Mouse (Mus musculus) neural tube, embryonic 15.5 days (tissue): ENCODE results near the gene Ttll5. TPM values are rescaled to one million over a fixed set of nuclear protein-coding genes. Genes with fewer than 3 reads are reported as not detected.

ENCODE experiments used
- ATAC-seq: fragments of 200-750 bp; cut with Nextera tagmentation; 2 replicates; pipeline ENCODE4 v1.8.0; 2017; ENCODE audit warnings: mild to moderate bottlenecking, moderate TSS enrichment, moderate library complexity; ENCODE audit not compliant: low FRiP score
- H3K27ac ChIP-seq: fragments of 300-500 bp; sonication (generic); replicated peaks from 2 replicates; pipeline ENCODE4 v1.5.1; 2015; ENCODE audit warnings: mild to moderate bottlenecking, inconsistent platforms
- H3K27me3 ChIP-seq: fragments of 300-500 bp; sonication (generic); replicated peaks from 2 replicates; pipeline ENCODE4 v1.6.1; 2015; ENCODE audit warnings: inconsistent platforms
- H3K36me3 ChIP-seq: fragments of 300-500 bp; sonication (generic); 2 replicates; pipeline ENCODE4 v1.6.1; 2015; ENCODE audit warnings: inconsistent platforms
- H3K4me1 ChIP-seq: fragments of 300-500 bp; sonication (generic); 2 replicates; pipeline ENCODE4 v1.6.1; 2015; ENCODE audit warnings: inconsistent platforms
- H3K4me2 ChIP-seq: fragments of 300-500 bp; sonication (generic); 2 replicates; pipeline ENCODE4 v1.6.1; 2015; ENCODE audit warnings: inconsistent platforms, mild to moderate bottlenecking, moderate library complexity
- H3K4me3 ChIP-seq: fragments of 300-500 bp; sonication (generic); replicated peaks from 2 replicates; pipeline ENCODE4 v1.5.1; 2015; ENCODE audit warnings: mild to moderate bottlenecking, inconsistent platforms
- H3K9ac ChIP-seq: fragments of 300-500 bp; sonication (generic); replicated peaks from 2 replicates; pipeline ENCODE4 v1.6.1; 2015; ENCODE audit warnings: mild to moderate bottlenecking, inconsistent platforms
- H3K9me3 ChIP-seq: fragments of 300-500 bp; sonication (generic); replicated peaks from 2 replicates; pipeline ENCODE4 v1.6.1; 2016; ENCODE audit warnings: inconsistent platforms
- WGBS: fragments of 180-500 bp; shearing (Covaris S2); methylation state at CpG from one replicate; pipeline ENCODE4 v1.1.7; 2015; ENCODE audit warnings: mixed read lengths; 5-methylcytosine and 5-hydroxymethylcytosine counted together
- polyA plus RNA-seq: library from polyadenylated mRNA; unstranded; fragments of >200 nt; fragmentation: Nextera tagmentation; extraction: Ambion mirVana; gene quantifications from 2 replicates; pipeline ENCODE4 v1.2.1, GENCODE M21; 2015

Ttll5 gene
- polyA plus RNA-seq, 1 experiment from 2014 or later: 10.7 TPM

DNA sequence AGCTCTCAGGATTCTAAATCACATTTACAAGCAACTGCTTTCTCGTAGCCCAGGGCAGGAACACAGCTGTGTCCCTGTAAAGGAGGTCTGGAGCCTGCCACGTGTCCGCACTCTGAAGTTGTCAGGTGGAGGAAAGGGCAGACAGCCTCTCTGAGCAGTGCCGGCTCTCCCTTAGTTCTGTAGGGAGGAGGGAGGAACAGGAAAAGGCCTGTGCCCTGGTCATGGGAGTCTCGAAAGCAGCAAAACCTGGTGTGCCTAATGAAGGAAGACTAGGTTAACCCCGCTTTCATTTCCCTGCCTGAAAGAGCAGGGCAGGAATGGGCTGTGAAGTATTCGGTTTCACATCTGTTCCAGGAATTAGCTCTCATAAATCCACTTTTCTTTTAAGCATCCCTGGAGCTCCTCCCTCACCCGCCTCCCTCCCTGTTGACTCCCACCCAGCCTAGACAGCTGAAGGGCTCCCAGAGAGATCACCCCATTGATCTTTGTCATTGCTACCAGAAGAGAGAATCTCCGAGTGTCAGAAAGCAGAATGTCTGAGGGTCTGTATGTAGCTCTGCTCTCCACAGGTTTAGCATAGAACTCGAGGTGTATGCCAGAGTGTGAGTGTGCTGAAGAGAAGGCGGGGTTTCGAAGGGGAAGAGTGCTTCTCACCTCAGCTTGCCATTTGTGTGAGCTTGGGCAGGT lies 212.9 kb downstream of the Ttll5 start:
- no peak; the same call in 1 of the 2 replicates for ATAC-seq
- Histone ChIP-seq H3K4me1 (peaks cover 18% of the 10 kb centered on the region), H3K36me3 (no peaks in the 10 kb centered on the region), H3K4me2 (no peak overlapping the region), H3K4me3 (no peak overlapping the region), H3K9me3 (no peaks in the 10 kb centered on the region), H3K27me3 (no peaks in the 10 kb centered on the region), H3K9ac (no peak overlapping the region), H3K27ac (peak overlapping the region; percentile 49; the same call in 1 of the 2 replicates)
- 19% methylated on average over 12 of the region's 12 CpGs for WGBS

DNA sequence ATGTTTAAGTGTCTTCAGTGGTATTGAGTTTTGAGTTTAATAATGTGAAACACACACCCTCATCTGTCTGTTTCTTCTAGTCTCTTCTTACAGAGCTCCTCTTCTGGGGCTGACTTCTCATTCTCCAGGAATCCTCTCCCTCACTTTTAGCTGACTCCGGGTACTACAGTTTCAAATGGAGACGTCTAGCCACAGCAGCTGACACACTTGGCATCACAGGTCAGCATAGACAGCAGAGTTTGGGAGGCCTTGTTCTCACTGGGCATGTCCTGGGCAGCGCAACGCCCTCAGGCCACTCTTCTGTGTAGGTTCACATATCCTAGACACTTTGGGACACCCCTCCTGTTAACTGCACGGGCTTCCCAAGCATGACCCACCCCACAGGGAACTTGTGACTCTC lies 214.6 kb downstream of the Ttll5 start:
- Histone ChIP-seq H3K4me2 (no peak overlapping the region), H3K4me3 (no peak overlapping the region), H3K4me1 (peaks cover 18% of the 10 kb centered on the region), H3K36me3 (peaks cover 6% of the 10 kb centered on the region; the same call in 1 of the 2 replicates), H3K9ac (no peak overlapping the region), H3K27ac (no peak overlapping the region), H3K9me3 (peaks cover 6% of the 10 kb centered on the region), H3K27me3 (no peaks in the 10 kb centered on the region)
- WGBS: 77% methylated on average over 5 of the region's 5 CpGs
- ATAC-seq: no peak

DNA sequence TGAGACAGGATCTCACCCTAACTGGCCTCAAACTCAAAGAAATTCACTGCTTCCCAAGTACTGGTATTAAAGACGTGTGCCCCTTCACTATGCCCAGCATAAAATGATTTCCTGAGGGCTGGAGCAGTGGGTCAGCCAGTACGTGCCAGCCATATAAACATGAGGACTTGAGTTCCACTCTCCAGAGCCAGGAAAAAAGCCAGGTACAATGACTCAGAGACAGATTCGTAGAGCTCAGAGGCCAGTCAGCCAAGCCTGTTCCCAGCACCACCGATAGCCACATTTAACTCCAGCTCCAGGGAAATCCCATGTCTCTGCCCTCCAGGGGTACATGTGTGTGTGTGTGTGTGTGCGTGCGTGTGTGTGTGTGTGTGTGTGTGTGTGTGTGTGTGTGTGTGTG lies 215.3 kb downstream of the Ttll5 start:
- H3K4me3 ChIP-seq: no peak overlapping the region
- no peak overlapping the region for H3K9ac ChIP-seq
- H3K36me3 ChIP-seq: peaks cover 6% of the 10 kb centered on the region; the same call in 1 of the 2 replicates
- H3K4me2 ChIP-seq: no peak overlapping the region
- no peak for ATAC-seq
- peaks cover 18% of the 10 kb centered on the region for H3K4me1 ChIP-seq
- no peaks in the 10 kb centered on the region for H3K27me3 ChIP-seq
- peaks cover 6% of the 10 kb centered on the region for H3K9me3 ChIP-seq
- WGBS: 91% methylated on average over 6 of the region's 6 CpGs
- H3K27ac ChIP-seq: no peak overlapping the region

DNA sequence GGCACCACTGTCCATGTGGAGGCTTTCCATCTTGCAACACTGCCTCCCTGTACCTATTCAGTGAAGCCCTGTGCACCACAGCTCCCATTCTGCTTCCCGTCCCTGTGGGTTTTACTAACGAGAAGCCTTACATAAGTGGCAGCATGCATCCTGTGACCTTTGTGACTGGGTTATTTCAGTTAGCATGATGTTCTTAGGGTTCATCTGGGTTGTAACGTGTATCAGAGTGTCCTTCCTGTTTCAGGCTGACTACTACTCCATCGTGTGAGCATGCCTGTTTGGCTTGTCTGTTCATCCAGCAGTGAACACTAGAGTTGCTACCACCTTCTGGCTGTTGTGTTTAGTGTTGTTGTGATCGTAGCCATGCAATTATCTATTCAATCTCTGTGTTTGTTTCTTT lies 221.7 kb downstream of the Ttll5 start:
- Histone ChIP-seq H3K4me3 (no peak overlapping the region), H3K36me3 (peaks cover 6% of the 10 kb centered on the region; the same call in 1 of the 2 replicates), H3K27ac (no peak overlapping the region), H3K9me3 (peaks cover 6% of the 10 kb centered on the region), H3K9ac (no peak overlapping the region), H3K27me3 (no peaks in the 10 kb centered on the region), H3K4me2 (no peak overlapping the region), H3K4me1 (no peaks in the 10 kb centered on the region)
- no peak for ATAC-seq
- 87% methylated on average over 5 of the region's 5 CpGs for WGBS

DNA sequence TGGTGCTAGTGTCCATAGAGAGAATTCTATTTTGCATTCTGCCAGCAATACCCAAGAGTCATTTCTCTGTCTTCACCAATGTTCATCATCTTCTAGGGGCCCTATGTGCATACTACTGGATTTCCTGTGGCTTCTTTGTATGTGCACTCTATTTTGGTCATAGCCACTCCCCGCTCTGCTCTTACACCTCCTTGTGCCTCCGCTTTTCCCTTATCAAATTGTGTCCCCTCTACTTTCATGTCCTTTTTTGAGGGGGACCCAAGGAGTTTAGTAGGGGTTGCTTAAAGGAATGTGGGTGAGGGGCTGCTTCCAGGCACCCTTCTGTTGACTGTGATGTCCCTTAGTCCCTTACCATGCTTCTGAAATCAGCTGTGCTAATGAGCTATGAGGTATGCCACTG lies 222.3 kb downstream of the Ttll5 start:
- Histone ChIP-seq H3K9ac (no peak overlapping the region), H3K36me3 (peaks cover 6% of the 10 kb centered on the region; the same call in 1 of the 2 replicates), H3K4me2 (no peak overlapping the region), H3K27me3 (no peaks in the 10 kb centered on the region), H3K4me3 (no peak overlapping the region), H3K27ac (no peak overlapping the region), H3K9me3 (peaks cover 6% of the 10 kb centered on the region), H3K4me1 (no peaks in the 10 kb centered on the region)
- WGBS: 98% methylated on average over 2 of the region's 2 CpGs
- ATAC-seq: no peak

DNA sequence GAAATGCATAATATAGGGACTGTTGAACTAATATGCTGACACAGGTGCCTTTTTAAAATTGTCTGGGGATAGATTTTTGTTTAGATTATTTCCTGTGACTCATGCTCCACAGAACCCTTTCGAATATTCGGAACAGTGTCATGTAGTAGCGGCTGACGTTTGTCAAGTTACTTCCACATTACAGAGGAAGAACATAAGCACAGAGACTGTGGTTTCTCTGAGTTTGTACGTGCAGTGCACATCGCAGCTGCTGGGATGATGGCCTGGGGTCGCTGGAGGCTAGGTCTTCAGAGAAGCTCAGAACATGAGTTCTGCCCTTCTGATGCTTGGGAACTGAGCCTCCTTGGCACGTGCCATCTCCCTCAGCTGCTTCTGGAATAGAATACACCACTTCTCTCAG lies 222.9 kb downstream of the Ttll5 start:
- peaks cover 6% of the 10 kb centered on the region; the same call in 1 of the 2 replicates for H3K36me3 ChIP-seq
- H3K4me2 ChIP-seq: no peak overlapping the region
- no peak overlapping the region for H3K4me3 ChIP-seq
- WGBS: 81% methylated on average over 8 of the region's 8 CpGs
- no peaks in the 10 kb centered on the region for H3K4me1 ChIP-seq
- no peaks in the 10 kb centered on the region for H3K27me3 ChIP-seq
- no peak overlapping the region for H3K27ac ChIP-seq
- H3K9ac ChIP-seq: no peak overlapping the region
- no peak for ATAC-seq
- H3K9me3 ChIP-seq: peaks cover 6% of the 10 kb centered on the region

DNA sequence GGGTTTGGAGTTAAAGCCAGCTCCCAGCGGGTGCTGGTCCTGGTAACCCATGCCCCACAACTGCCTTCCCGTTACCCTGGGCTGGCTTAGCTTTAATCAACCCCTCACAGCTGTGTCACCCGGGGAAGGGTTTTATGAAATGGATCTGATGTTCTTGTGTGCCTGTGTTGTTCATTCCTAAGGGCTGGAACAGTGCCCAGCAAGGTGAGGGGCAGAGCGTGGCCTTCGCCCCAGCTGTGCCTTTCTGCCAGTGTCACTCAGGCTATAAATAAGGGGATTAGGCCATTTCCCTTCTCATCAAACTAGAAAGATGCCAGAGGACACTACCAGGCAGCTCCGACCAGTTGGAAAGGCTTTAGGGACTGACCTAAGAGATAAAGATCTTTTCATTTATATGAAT lies 225.4 kb downstream of the Ttll5 start:
- no peak for ATAC-seq
- WGBS: 58% methylated on average over 6 of the region's 6 CpGs
- no peaks in the 10 kb centered on the region for H3K4me1 ChIP-seq

DNA sequence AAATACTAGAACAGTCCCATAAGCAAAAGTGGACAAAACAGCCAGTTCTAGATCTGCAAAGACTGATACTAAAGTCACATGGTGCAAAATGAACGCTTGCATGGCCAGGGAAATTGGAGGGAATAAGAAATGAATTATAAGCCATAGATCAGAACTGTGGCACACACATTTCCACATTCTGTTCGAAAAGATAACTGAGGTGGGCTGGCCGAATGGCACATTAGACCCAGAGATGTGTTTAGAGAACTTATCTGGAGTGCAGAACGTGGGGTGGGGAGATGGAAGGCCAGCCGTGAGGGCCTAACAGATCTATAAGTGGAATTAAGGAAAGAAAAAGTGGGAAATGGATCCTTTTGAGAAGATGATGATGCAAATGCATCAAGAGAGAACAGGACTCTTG lies 227.0 kb downstream of the Ttll5 start:
- no peak overlapping the region for H3K4me2 ChIP-seq
- WGBS: 91% methylated on average over 5 of the region's 5 CpGs
- H3K4me1 ChIP-seq: no peaks in the 10 kb centered on the region
- no peaks in the 10 kb centered on the region for H3K27me3 ChIP-seq
- H3K27ac ChIP-seq: no peak overlapping the region
- H3K9ac ChIP-seq: no peak overlapping the region
- ATAC-seq: no peak
- H3K36me3 ChIP-seq: peaks cover 3% of the 10 kb centered on the region; the same call in 1 of the 2 replicates
- H3K9me3 ChIP-seq: no peaks in the 10 kb centered on the region
- no peak overlapping the region for H3K4me3 ChIP-seq

More for the DNA sequence above, 225.4 kb downstream of the Ttll5 start:
- Histone ChIP-seq H3K27ac (no peak overlapping the region), H3K27me3 (no peaks in the 10 kb centered on the region), H3K9ac (no peak overlapping the region), H3K4me2 (no peak overlapping the region), H3K9me3 (no peaks in the 10 kb centered on the region), H3K36me3 (no peaks in the 10 kb centered on the region), H3K4me3 (no peak overlapping the region)

DNA sequence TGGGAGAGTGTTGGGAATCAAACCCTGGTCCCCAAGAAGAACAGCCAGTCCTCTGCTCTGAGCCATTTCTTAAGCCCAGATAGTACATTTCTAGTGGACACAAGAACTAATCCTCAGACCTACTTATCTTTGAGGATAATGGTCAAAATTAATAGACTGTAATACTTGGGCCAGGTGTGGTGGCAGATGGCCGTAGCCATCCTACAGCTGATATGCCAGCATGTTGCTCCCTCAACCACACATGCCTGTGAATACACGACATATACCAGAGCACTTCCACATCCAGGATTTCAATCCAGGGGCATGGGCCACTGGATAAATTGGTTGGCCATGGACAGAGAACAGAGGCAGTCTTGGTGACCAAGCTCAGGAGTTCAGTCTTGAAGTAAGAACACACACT lies 230.8 kb downstream of the Ttll5 start:
- Histone ChIP-seq H3K4me3 (no peak overlapping the region), H3K36me3 (peaks cover 13% of the 10 kb centered on the region; the same call in 1 of the 2 replicates), H3K4me1 (no peaks in the 10 kb centered on the region), H3K4me2 (no peak overlapping the region), H3K9me3 (no peaks in the 10 kb centered on the region), H3K27me3 (no peaks in the 10 kb centered on the region), H3K27ac (no peak overlapping the region), H3K9ac (no peak overlapping the region)
- WGBS: 82% methylated on average over 2 of the region's 2 CpGs
- no peak for ATAC-seq

DNA sequence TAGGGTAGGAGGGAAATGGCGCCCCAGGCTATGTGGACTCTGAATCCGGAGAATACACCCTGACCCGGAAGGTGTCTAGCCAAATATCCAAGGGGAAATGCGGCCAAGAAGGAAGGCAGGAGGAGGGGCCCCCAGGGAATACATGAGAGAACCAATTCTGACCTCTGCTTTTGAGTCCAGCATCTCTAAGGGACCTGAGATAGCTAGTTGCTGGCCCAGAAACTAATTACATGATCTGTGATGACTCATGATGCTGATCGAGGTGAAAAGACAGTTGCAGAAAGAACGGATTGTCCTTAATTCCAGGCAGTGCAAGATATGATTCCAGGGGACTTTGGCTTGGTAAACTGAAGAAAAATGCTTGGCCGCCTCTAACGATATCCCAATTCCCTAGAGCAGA lies 232.5 kb downstream of the Ttll5 start:
- 92% methylated on average over 8 of the region's 8 CpGs for WGBS
- H3K4me3 ChIP-seq: no peak overlapping the region
- peaks cover 15% of the 10 kb centered on the region; the same call in 1 of the 2 replicates for H3K36me3 ChIP-seq
- no peak for ATAC-seq
- no peak overlapping the region for H3K27ac ChIP-seq
- no peaks in the 10 kb centered on the region for H3K27me3 ChIP-seq
- no peaks in the 10 kb centered on the region for H3K4me1 ChIP-seq
- H3K9me3 ChIP-seq: no peaks in the 10 kb centered on the region
- H3K4me2 ChIP-seq: no peak overlapping the region
- H3K9ac ChIP-seq: no peak overlapping the region

DNA sequence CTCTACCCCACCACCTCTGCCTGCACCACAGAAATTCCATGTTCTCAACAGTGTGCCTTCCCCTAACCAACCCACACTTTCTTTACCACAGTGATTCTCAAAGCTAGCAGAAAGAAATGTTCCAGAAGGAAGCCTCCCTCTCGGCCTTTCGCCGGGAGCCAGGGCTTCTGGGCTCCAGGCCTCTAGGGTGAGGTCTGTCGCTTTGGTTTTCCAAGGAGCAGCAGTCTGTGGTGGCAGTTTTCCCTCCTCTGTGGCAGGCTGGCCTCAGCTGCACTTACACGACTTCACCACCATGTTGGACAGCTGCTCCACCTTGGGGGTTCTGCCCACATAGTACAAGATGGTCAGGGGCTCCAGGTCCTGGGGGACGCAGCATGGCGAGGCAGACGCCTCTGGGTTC lies 233.1 kb downstream of the Ttll5 start:
- H3K9ac ChIP-seq: no peak overlapping the region
- ATAC-seq: no peak
- WGBS: 83% methylated on average over 8 of the region's 8 CpGs

DNA sequence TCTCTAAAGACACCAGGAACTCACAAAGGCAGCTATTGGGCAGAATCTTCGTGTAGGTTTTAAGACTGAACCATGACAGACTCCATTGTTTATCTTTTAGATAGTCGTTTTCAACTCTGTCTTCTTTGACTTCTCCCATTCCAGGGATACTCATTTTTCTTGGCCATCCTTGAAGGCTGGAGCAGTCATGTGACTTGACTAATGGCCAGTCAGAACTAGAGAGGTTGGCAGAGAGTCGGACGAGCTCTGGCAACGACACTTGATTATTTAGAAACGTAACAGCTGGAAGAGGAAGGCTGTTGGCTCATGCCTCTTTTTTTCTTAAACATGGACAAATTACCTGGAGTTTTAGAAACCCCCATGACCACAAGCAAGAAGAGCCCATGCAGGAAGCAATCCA lies 234.9 kb downstream of the Ttll5 start:
- ATAC-seq: no peak
- no peaks in the 10 kb centered on the region for H3K27me3 ChIP-seq
- H3K4me3 ChIP-seq: no peak overlapping the region
- H3K9ac ChIP-seq: no peak overlapping the region
- H3K9me3 ChIP-seq: no peaks in the 10 kb centered on the region
- no peak overlapping the region for H3K27ac ChIP-seq
- no peak overlapping the region for H3K4me2 ChIP-seq
- no peaks in the 10 kb centered on the region for H3K4me1 ChIP-seq
- 82% methylated on average over 6 of the region's 6 CpGs for WGBS
- peaks cover 16% of the 10 kb centered on the region; the same call in 1 of the 2 replicates for H3K36me3 ChIP-seq

More for the DNA sequence above, 233.1 kb downstream of the Ttll5 start:
- peaks cover 16% of the 10 kb centered on the region; the same call in 1 of the 2 replicates for H3K36me3 ChIP-seq
- H3K9me3 ChIP-seq: no peaks in the 10 kb centered on the region
- no peak overlapping the region for H3K4me3 ChIP-seq
- H3K4me2 ChIP-seq: no peak overlapping the region
- H3K27me3 ChIP-seq: no peaks in the 10 kb centered on the region
- no peak overlapping the region for H3K27ac ChIP-seq
- no peaks in the 10 kb centered on the region for H3K4me1 ChIP-seq
